Mouse (Mus musculus) c-Kit-positive CD71-positive TER-119-positive erythroid progenitor cells, embryonic 14.5 days (primary cell): ENCODE results near the gene D11Wsu47e.
A peak's percentile ranks its signal among the peaks of the same experiment; 100 is the strongest.
"Not testable (repeated sequence)": the region's sequence is repeated elsewhere in the genome, so short reads cannot be mapped to it uniquely, and the experiment has no call there.

Experiments
- DNase-seq: peaks from one replicate; pipeline ENCODE4 v3.0.0-alpha.2; 2013; ENCODE audit warnings: low spot score

Gene D11Wsu47e

DNA sequence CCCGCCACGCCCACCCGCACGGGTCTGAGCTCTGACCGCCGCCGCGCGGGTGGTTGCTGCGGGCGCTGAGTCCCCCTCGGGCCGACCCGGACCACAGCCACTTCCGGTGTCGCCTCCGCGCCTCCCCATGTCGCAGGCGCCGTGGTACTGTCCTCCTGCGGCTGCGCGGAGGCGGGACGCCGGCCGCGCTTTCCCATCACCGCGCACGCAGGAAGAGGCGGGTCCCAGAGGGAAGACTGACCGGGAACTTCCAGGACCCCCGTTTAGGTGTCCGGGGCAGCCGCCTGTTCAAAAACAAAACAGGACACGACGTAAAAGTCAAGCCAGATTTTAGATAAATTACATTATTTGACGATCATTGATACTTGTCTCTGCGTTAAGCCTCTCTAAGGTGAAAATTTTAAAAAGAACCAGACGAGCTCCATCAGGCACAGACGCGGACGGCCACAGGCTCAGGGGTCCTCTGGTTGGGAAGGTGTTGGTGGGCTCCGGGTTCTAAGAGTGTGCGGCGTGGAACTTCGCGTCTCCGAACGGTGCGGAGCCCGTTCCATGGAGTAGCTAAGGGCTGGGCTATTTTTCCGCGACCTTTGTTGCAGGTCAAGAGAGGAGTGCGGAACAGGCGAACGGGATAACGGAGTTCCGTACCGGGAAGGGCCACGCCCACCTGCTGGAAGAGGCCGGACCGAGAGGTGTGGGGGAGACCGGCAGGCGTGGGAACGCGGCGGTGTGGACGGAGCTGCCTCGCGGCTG, at the start of gene D11Wsu47e, which contains the start of gene Fam104a:
D11Wsu47e (plus strand) TSS at position 456 of the 750 bp plus-strand sequence.
Fam104a (minus strand) TSS at position 199 of the 750 bp plus-strand sequence.
- DNase-seq, result peak; percentile 90

DNA sequence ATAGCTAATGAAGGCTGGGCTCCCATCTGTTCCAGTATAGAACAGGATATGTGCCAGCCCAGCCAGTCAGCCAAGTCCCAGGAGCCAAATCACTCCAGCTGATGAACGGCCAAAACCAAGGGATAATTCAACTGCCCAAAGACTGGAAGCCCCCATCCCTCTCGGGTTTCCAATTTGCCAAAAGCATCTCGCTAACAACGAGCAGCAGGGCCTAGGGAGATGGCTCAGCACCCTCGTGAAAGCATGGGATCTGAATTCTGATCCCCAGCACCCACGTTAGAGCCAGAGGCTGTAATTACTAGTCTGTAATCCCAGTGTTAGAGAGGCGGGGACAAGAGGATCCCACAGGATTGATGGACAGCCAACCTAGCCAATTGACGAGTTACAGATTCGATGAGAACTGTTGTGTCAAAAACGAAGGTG, 49.5 kb upstream of the D11Wsu47e start:
- no peak for DNase-seq

DNA sequence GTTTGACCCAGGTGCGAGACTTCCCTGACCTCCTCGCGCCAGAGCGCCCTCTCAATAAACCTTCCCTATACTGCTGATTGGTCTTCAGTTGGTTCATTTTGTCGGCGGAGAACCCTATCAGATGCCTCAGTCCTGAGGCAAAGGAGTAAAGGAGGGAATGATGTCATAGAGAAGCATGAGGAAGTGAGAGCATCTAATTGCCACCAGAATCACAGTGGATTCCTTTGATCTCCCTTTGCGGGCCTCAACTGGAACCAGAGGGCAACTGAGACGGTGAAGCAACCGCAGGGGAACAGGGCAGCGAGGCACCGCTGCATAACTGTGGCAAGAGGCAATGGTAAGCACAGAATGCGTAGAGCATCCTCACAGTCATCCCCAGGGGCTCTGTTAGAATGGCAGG, 45.5 kb upstream of the D11Wsu47e start:
- DNase-seq, result no peak

DNA sequence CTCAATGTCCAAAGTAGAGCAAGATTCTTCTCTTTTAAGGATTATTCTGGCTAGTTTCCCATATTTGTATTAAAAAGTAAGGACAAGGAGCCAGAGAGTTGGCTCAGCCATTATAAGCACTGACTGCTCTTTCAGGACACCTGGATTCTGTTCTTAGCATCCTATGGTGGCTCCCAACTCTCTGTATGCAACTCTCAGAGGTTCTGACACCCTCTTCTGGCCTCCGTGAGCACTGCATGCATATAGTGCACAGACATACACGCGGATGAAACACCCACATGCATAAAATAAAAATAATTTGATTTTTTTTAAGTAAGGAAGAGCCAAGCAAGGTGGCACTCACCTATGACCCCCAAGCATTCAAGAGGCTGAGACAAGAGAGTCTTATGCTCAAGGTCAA, 39.0 kb upstream of the D11Wsu47e start:
- no peak for DNase-seq

DNA sequence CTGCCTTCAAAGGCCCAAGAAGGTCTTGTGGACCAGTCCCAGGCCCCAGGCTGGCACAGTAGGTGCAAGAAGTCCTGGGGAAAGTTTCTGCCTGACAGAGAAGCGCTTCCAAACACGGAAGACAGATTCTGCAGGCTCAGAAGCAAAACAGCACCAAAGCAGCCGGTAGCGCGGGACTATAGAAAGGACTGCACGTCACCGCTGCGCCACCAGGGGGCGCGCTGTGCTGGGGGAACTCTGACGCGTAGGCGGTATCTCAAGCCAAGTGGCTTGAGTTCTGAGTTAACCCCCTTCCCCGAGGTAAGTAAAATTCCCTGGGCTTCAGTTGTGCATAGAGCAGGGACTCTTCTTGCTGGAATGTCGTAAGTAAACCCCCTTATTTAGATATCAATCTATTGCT, 36.1 kb upstream of the D11Wsu47e start:
- peak; percentile 78 for DNase-seq

DNA sequence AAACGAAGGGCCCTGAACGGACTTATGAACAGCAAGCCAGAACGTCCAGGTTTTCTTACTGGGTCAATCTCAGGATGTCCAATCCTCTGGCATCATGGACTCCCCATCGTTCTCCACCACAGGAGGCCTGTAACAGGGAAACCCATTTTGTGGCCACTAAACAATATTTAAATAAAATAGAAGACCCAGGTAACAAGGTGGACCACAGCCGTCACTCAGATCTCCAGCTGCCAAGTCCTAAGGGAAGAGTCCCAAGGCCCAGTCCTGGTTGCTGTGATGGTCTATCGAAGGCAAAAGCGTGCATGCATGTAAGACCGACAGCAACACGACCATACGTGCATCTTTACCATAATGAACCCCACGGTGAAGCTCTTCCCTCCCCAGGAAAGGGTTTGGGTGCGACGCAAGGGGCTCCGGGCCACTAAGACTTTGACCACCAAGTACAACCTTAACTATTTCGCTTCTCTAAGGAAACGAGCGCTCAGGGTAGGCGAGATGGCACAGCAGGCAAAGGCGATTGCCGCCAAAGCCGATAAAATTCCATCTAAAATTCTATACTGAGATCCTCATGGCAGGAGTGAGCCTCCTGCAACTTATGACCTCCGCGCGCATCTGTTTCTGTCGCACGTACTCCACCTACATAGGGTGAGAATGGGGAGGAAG, 35.4 kb upstream of the D11Wsu47e start, which contains the start of gene Cog1:
Cog1 (plus strand) TSS at position 480 of the 663 bp plus-strand sequence.
- no peak for DNase-seq

DNA sequence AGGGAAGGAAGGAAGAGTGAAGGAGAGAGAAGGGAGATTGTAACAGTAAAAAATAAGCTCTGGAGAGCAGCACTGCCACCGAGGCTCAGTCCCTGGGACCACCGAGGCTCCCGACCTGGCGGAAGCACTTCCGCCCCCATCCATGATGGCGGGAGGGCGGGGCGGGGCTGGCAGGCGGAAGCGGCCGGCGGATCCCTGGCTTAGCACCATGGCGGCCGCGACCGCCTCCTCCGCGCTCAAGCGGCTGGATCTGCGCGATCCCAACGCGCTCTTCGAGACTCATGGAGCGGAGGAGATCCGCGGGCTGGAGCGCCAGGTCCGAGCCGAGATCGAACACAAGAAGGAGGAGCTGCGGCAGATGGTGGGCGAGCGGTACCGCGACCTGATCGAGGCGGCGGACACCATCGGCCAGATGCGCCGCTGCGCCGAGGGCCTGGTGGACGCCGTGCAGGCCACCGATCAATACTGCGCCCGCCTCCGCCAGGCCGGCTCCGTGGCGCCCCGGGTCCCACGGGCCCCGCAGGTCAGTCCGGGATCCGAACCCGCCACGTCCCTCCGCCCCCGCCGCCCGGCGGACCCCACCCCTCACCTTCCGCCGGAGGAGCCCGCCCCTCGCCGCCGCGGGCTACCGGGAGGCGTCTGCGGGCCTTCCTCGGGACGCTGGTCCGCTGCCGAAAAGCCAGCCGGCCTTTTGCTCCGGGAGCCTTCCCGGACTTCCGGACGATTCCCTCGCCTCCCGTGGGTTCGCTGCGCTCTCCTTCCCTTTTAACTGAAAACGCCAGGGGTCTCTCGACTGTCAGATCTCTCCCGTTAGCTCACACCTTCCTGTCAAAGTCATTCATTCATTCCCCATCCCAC, 34.6 kb upstream of the D11Wsu47e start, which contains the start of gene Slc39a11:
Slc39a11 (minus strand) TSS at position 727 of the 858 bp plus-strand sequence.
- peak; percentile 64 for DNase-seq

DNA sequence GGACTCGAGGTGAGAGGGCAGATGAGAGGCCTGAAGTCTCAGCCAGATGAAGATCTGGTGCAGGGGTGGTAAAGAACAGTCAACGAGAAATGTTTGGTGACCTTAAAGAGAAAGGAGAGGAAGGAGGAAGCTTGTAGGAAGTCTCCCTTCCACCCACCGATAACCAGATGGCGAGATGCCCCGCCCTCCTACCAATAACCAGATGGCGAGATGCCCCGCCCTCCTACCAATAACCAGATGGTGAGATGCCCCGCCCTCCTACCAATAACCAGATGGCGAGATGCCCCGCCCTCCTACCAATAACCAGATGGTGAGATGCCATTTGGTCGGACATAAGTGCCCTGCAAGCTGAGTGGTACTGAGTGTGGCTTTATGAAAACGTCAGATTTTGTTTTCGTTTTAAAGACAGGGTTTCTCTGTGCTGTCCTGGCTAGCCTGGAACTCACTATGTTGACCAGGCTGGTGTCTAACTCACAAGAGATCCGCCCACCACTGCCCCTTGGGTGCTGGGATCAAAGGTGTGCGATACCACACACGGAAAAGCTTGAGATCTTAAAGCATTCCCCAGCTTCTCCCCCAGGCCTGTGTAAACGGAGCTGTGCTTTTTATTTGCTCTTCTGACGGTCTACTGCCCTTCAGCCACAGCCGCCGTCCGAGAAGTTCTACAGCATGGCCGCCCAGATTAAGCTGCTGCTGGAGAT, 32.9 kb upstream of the D11Wsu47e start:
- DNase-seq, result peak; percentile 51

DNA sequence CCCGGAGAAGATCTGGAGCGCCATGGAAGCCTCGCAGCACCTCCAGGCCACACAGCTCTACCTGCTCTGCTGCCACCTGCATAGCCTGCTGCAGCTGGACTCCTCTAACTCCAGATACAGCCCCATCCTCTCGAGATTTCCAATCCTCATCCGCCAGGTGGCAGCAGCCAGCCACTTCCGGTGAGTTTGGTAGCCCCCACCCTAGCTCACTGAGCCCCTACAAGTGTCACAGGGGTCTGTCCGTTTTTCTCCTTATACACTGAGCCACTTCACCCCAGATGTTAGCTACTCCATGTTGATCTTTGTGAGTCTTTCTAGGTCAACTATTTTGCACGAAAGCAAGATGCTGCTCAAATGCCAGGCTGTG, 32.3 kb upstream of the D11Wsu47e start:
- no peak for DNase-seq

DNA sequence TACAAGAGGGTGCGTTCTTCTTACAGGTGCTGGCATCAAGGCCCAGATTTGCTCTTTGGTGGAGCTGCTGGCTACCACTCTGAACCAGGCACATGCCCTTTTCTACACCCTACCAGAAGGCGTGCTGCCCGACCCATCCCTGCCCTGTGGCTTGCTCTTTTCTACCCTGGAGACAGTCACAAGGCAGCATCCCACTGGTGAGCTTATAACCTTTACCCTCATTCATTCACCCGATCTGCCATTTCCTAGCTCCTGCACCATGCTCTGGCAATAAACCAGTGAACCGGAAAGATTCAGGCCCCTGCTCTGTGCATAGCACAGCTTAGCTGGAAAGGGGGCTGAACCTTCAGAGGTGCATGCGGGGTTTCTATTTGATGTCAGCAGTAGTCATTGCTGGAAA, 31.7 kb upstream of the D11Wsu47e start:
- no peak for DNase-seq

DNA sequence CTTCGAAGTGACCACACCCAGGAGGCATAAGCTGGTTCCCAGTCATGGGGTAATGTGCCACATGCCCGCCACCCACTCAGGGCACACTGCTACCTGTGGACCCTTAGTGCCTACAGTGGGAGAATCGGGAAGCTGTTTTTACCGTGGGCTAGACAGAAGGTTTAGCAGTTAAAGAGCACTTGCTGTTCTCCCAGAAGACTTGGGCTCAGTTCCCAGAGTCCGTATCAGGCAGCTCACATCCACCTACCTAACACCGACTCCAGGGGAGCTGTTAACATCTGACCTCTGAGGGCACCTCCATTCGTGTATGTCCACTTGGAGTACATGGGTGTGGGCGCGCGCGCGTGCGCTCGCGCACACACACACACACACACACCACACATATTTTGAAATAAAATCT, 30.1 kb upstream of the D11Wsu47e start:
- no peak for DNase-seq

DNA sequence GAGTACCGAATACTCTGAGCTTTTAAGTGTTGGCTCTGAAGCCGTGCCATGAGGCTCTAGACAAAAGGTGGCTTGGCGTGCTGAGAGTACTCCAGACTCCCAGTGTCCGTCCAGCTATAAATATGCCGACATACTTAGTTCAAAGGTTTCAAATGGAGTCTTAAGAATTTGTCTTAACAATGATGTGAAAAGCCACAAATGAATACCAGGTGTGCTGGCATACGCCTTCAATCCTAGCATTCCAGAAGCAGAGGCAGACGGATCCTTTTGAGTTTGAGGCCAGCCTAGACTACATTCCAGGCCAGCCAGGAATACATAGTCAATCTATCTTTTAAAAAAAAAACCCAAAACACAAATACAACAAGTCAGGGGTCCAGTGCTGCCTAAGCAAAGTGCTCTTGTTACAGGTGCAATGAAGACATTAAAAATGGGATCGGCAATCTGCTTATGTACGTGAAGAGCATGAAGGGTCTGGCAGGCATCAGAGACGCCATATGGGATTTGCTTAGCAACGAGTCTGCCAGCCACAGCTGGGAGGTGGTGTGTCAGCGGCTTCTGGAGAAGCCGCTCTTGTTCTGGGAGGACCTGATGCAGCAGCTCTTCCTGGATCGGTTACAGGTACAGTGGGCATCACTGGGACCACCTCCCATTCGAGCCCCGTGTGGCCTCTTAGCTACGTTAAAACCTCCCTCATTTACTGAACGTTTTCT, 29.5 kb upstream of the D11Wsu47e start:
- DNase-seq, result no peak

DNA sequence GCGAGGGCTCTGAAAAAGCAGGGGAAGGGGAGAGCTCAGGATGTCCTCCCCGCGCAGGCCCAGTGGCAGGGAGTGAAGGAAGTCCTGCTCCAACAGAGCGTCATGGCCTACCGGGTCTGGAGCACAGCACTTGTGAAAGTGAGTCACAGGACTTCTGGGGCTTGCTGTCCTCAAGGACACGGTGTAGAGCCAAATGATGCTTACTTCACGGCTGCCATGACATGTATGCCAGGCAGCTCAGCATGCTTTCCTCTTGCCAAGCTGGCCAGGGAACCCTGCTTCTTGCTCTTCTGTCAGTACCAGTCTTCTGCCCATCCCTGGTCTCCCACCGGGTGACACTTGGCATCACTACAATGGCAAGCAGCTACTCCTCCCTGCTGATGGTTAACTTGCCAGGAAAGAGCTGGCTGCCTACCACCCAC, 27.7 kb upstream of the D11Wsu47e start:
- DNase-seq, result no peak

DNA sequence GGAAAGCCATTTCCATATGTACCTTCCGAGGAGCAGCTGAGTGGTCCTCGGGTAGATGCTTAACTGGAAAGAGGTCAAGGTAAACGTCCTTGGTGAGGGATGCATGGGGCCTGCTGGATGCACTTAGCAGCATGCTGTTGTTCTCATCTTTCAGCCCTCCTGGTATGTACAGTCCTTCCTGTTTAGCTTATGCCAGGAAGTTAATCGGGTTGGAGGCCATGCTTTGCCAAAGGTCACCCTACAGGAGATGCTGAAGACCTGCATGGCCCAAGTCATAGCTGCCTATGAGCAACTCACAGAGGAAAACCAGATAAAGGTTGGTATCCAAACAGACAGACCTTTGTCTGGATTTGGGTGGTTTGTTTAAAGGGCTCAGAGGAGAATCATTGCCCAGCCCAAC, 27.0 kb upstream of the D11Wsu47e start:
- no peak for DNase-seq

DNA sequence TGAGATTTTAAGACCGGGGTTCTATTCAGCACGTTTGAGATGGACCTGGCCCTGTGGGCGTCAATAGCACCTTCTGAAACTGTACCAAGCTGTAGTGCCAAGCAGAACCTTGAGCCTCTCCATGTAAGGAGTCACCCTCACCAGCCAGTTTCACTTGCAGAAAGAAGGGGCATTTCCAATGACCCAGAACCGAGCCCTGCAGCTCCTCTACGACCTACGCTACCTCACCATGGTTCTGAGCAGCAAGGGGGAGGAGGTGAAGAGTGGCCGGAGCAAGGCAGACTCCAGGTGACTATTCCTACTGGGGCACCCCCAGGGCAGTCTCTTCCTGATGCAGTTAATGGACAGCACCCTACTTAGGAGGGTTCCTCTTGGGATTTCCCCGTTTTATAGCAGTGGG, 25.9 kb upstream of the D11Wsu47e start:
- DNase-seq, result no peak

DNA sequence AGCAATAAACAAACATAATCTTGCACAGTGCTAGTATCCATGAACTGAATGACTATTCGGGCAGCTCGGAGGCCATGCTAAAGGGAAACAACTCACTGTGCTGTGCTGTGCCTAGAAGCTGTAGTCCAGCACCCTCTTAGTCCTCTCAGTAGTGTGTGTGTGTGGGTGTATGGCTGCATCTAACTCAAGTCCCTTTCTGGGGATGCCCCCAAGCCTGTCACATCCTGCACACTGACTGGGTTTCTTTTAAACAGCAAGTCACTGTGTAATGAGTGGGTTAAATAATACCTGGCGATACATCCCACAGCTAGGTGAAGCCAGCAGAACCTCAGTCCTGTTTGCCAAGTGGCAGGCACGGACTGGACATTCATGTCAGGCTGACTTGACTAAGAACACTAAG, 25.4 kb upstream of the D11Wsu47e start:
- no peak for DNase-seq

DNA sequence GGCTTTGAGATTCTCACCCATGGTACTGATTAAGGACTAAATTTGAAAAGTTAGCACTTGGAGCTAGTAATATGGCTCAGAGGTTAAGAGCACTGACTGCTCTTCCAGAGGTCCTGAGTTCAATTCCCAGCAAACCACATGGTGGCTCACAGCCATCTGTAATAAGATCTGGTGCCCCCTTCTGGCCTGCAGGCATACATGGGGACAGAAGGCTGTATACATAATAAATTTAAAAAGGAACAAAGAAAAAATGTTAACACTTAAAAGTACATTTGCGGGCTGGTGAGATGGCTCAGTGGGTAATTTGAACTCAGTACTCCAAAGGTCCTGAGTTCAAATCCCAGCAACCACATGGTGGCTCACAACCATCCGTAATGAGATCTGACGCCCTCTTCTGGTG, 24.0 kb upstream of the D11Wsu47e start:
- not testable (repeated sequence) for DNase-seq

DNA sequence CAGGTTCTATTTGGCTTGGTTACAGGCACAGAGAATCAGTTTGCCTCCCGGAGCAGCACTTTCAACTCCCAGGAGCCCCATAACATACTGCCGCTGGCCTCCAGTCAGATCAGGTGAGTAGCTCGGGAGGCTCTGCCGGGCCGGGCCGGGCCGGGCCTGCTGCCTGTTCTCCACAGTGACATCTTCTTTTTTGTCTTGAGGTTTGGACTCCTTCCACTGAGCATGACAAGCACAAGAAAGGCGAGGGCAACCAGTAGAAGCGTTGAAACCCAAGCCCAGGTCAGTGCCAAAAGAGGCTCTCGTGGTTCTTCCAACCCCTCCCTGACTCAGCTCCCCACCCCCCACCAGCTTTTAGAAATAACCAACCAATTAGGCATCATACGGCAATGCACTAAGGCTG, 23.3 kb upstream of the D11Wsu47e start:
- no peak for DNase-seq

DNA sequence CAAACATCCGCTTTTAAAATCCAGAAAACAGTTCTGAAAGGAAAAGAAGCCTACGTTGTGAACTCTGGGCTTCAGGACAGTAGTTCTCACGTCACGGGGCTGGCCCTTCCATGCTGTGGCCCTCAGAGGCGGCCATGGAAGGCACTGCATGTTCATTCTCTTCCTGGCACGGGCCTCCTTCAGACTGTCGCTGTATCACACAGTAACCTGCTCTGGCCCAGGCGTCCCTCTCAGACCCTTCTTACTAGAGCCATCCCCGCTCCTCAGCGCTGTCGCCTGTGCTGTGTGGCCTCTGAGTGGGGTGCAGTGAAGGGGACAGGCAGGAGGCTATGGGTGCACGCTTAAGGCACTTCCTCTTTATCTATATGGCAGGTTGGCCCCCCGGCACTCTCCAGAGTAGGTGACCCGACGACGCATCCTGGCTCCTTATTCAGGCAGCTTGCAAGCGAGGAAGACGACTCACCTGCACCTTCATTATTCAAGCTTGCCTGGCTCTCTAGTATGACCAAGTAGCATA, 22.3 kb upstream of the D11Wsu47e start:
- no peak for DNase-seq

DNA sequence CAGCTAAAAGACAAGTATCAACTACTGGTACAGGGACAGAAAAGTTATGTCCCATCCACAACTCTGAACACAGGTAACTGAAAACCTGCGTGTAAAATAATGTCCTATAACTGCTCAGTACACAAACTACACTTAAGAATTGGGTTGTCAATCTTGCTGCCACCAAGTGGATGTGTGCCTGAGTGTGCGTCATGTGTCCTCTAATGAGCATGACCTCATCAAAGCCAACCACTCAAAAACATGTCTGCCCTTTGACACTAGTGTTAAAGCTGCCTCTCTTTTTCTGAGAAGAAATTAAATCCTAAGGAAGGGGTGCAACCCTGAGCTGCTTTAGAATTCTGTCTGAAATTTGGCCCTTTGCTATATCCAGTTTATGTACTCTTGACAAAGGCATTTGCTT, 19.9 kb upstream of the D11Wsu47e start:
- no peak for DNase-seq

DNA sequence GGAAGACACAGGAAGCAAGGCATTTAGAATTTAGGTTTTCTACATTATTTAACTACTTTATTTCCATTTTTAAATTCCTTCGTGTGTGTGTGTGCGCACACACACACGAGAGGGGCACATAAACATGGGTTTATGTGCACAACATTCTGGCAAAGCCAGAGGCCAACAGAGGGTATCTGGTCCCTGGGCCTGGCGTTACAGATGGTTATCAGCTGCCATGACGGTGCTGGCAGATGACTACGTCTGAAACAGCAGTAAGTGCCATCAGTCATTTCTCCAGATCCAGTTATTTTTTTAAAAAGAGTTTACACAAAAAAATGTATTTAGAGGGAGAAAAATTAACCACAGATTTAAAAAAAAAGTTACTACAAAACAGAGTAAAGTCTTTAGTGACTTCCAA, 18.0 kb upstream of the D11Wsu47e start:
- no peak for DNase-seq
